Comparison of ENCODE assay signal across 16 mouse cellular contexts in the genomic region with DNA sequence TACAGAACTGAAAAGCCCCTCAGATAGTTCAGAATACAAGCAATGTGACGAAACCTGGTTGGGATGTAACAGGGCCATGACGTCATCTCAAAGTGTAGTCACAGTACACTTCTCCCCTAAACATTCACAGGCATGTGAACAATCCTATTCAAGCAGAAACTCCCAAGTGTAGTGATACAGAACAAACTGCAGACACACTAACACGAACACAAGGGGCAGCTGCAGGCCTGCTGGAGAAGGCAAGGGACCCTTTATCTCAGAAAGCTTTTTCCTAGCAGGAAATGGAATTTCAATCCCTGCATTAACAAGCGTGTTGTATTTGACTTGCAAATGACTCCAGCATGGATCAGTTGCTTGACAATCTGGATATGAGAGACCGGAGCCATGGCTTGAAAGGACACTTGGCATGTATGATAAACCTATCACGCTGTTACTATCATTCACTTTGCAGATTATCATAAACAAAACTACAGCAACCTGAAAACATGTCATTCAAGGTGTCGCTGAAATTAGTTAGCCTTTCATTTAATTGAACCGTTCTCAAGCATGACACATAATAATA. TPM values are rescaled to one million over a fixed set of nuclear protein-coding genes. Genes with fewer than 3 reads are reported as not detected.
DNase-seq lines count a peak whose midpoint lies in the region; ATAC-seq and TF ChIP-seq lines count a peak whose summit lies in the region.
"Had no signal": no experiment of that assay in that cellular context is flagged by ENCODE, and none has a peak within 500 bp of the region (broad histone marks: within the 10 kb centered on the region; RNA-seq: fewer than 3 reads in every experiment).

No protein-coding gene starts in this region.

- H3K36me3 ChIP-seq in kidney, embryonic 15.5 days: peaks cover 59% of the 10 kb centered on the region
- peaks cover 12% of the 10 kb centered on the region; the same call in 1 of the 2 replicates for H3K36me3 ChIP-seq in forebrain, embryonic 13.5 days (ENCODE audit: poor library complexity, severe bottlenecking)
- peaks cover 11% of the 10 kb centered on the region for H3K36me3 ChIP-seq in midbrain, embryonic 13.5 days

- no peak for TF ChIP-seq CTCF in left cerebral cortex, adult 2 months (IDR thresholded peaks at IDR 0.05)

- DNase-seq in heart, adult 11 months: peak; percentile 17
- no peak for DNase-seq in heart, postnatal 4 days
- DNase-seq in kidney, postnatal 14 days: no peak
- no peak for DNase-seq in left cerebral cortex, adult 2 months (ENCODE audit: extremely low spot score in 1 of 2, low spot score in 2 of 2)
- DNase-seq in lung, postnatal 25 days (ENCODE audit: low spot score): no peak
- DNase-seq: adrenal gland, adult 2 months; cerebellum, adult 11 months; gastrocnemius, postnatal 14 days; kidney, adult 11 months; liver, embryonic 13.5 days; retina, postnatal 1 day had no signal

- H3K4me2 ChIP-seq in kidney, embryonic 15.5 days: no peak overlapping the region
- H3K4me2 ChIP-seq in forebrain, embryonic 13.5 days: no peak overlapping the region
- no peak overlapping the region for H3K4me2 ChIP-seq in midbrain, embryonic 13.5 days (replicated peaks)
- H3K4me2 ChIP-seq: liver, embryonic 13.5 days; lung, embryonic 15.5 days had no signal

- WGBS in kidney, embryonic 15.5 days: 73% methylated on average over 8 of the region's 8 CpGs
- WGBS in forebrain, embryonic 13.5 days: 49% methylated on average over 8 of the region's 8 CpGs
- WGBS in midbrain, embryonic 13.5 days: 36% methylated on average over 8 of the region's 8 CpGs

- ATAC-seq in kidney, embryonic 15.5 days (replicated peaks; ENCODE audit: low FRiP score): peak; percentile 73
- peak; percentile 37 for ATAC-seq in forebrain, embryonic 13.5 days
- ATAC-seq in midbrain, embryonic 13.5 days: peak; percentile 72

- intact Hi-C loops in left cerebral cortex, adult 2 months (cut with DNase I): no loop called here

- peak overlapping the region; percentile 66 for H3K27ac ChIP-seq in kidney, embryonic 15.5 days
- no peak overlapping the region for H3K27ac ChIP-seq in forebrain, embryonic 13.5 days
- peak overlapping the region; percentile 60 for H3K27ac ChIP-seq in midbrain, embryonic 13.5 days
- H3K27ac ChIP-seq in left cerebral cortex, adult 2 months: no peak overlapping the region
- H3K27ac ChIP-seq: embryonic facial prominence, embryonic 10.5 days; liver, embryonic 13.5 days; lung, embryonic 15.5 days had no signal

- H3K9me3 ChIP-seq in kidney, embryonic 15.5 days (replicated peaks): no peaks in the 10 kb centered on the region
- no peaks in the 10 kb centered on the region for H3K9me3 ChIP-seq in forebrain, embryonic 13.5 days (replicated peaks)
- H3K9me3 ChIP-seq in midbrain, embryonic 13.5 days: no peaks in the 10 kb centered on the region
- H3K9me3 ChIP-seq: embryonic facial prominence, embryonic 10.5 days; liver, embryonic 13.5 days; lung, embryonic 15.5 days had no signal

- no peaks in the 10 kb centered on the region for H3K27me3 ChIP-seq in kidney, embryonic 15.5 days
- H3K27me3 ChIP-seq in forebrain, embryonic 13.5 days: no peaks in the 10 kb centered on the region
- no peaks in the 10 kb centered on the region for H3K27me3 ChIP-seq in midbrain, embryonic 13.5 days
- H3K27me3 ChIP-seq: liver, embryonic 13.5 days; lung, embryonic 15.5 days had no signal

- H3K9ac ChIP-seq in kidney, embryonic 15.5 days: no peak overlapping the region
- H3K9ac ChIP-seq in forebrain, embryonic 13.5 days: no peak overlapping the region
- H3K9ac ChIP-seq in midbrain, embryonic 13.5 days (replicated peaks): no peak overlapping the region
- H3K9ac ChIP-seq: liver, embryonic 13.5 days; lung, embryonic 15.5 days had no signal

- H3K4me3 ChIP-seq in kidney, embryonic 15.5 days (replicated peaks): no peak overlapping the region
- no peak overlapping the region for H3K4me3 ChIP-seq in forebrain, embryonic 13.5 days
- no peak overlapping the region for H3K4me3 ChIP-seq in midbrain, embryonic 13.5 days (replicated peaks)
- no peak overlapping the region for H3K4me3 ChIP-seq in left cerebral cortex, adult 2 months
- H3K4me3 ChIP-seq: embryonic facial prominence, embryonic 10.5 days; liver, embryonic 13.5 days; lung, embryonic 15.5 days had no signal

- peaks cover 37% of the 10 kb centered on the region for H3K4me1 ChIP-seq in kidney, embryonic 15.5 days
- H3K4me1 ChIP-seq in forebrain, embryonic 13.5 days: peaks cover 52% of the 10 kb centered on the region
- peaks cover 53% of the 10 kb centered on the region for H3K4me1 ChIP-seq in midbrain, embryonic 13.5 days (replicated peaks)
- H3K4me1 ChIP-seq: embryonic facial prominence, embryonic 10.5 days; liver, embryonic 13.5 days; lung, embryonic 15.5 days had no signal

RNA-seq across cellular contexts. Expression of a gene that starts 38.9 kb away (rescaled TPM):
- 100 to 1,000 TPM; 146 to 149 TPM for total RNA-seq in heart, postnatal 4 days (2021)
- polyA plus RNA-seq in kidney, embryonic 15.5 days (2015; fragmentation: Nextera tagmentation; extraction: Ambion mirVana): 51.7 and 56.6 TPM in 2 replicates
- 36.5 and 44.6 TPM in 2 replicates for polyA plus RNA-seq in forebrain, embryonic 13.5 days (2015; fragmentation: Nextera tagmentation; extraction: Ambion mirVana)
- 42.0 and 44.3 TPM in 2 replicates for polyA plus RNA-seq in midbrain, embryonic 13.5 days (2015; fragmentation: Nextera tagmentation; extraction: Ambion mirVana)
- total RNA-seq in left cerebral cortex, adult 2 months (2021): 10 to 100 TPM; 59.0 to 63.0 TPM

Comparison
In these comparisons a context has a peak if more than half of its experiments do, and no peak if none do; other contexts are left out.
1. H3K27ac ChIP-seq: peak in kidney, embryonic 15.5 days (single experiment) and midbrain, embryonic 13.5 days (single experiment); none in forebrain, embryonic 13.5 days (single experiment) and left cerebral cortex, adult 2 months (single experiment).
2. Peak in every context shown above with its lines, with median percentiles within 50 percentile points of each other: ATAC-seq.